Mouse (Mus musculus) hindbrain, embryonic 13.5 days (tissue): ENCODE data around the gene St8sia6. TPM values are rescaled to one million over a fixed set of nuclear protein-coding genes. Genes with fewer than 3 reads are reported as not detected.
"Not testable (repeated sequence)": the region's sequence is repeated elsewhere in the genome, so short reads cannot be mapped to it uniquely, and the experiment has no call there.

Source experiments
- ATAC-seq: fragments of 200-750 bp; cut with Nextera tagmentation; 2 replicates; pipeline ENCODE4 v1.8.0; 2017; ENCODE audit warnings: moderate TSS enrichment; ENCODE audit not compliant: low FRiP score
- H3K27ac ChIP-seq: fragments of 300-500 bp; sonication (generic); 2 replicates; pipeline ENCODE4 v1.5.1; 2015; ENCODE audit warnings: inconsistent platforms, mild to moderate bottlenecking, moderate library complexity
- H3K27me3 ChIP-seq: fragments of 300-500 bp; sonication (generic); 2 replicates; pipeline ENCODE4 v1.6.1; 2015; ENCODE audit warnings: mild to moderate bottlenecking, inconsistent platforms
- H3K36me3 ChIP-seq: fragments of 300-500 bp; sonication (generic); 2 replicates; pipeline ENCODE4 v1.6.1; 2015; ENCODE audit warnings: mild to moderate bottlenecking, inconsistent platforms
- H3K4me1 ChIP-seq: fragments of 300-500 bp; sonication (generic); replicated peaks from 2 replicates; pipeline ENCODE4 v1.6.1; 2015; ENCODE audit warnings: inconsistent platforms
- H3K4me2 ChIP-seq: fragments of 300-500 bp; sonication (generic); 2 replicates; pipeline ENCODE4 v1.6.1; 2015; ENCODE audit warnings: inconsistent platforms, mild to moderate bottlenecking, moderate library complexity
- H3K4me3 ChIP-seq: fragments of 300-500 bp; sonication (generic); 2 replicates; pipeline ENCODE4 v1.5.1; 2015; ENCODE audit warnings: mild to moderate bottlenecking, inconsistent platforms
- H3K9ac ChIP-seq: fragments of 300-500 bp; sonication (generic); 2 replicates; pipeline ENCODE4 v1.6.1; 2015; ENCODE audit warnings: mild to moderate bottlenecking, inconsistent platforms
- H3K9me3 ChIP-seq: fragments of 300-500 bp; sonication (generic); 2 replicates; pipeline ENCODE4 v1.6.1; 2016; ENCODE audit warnings: inconsistent platforms
- WGBS: fragments of 180-500 bp; shearing (Covaris S2); methylation state at CpG from one replicate; pipeline ENCODE4 v1.1.7; 2015; 5-methylcytosine and 5-hydroxymethylcytosine counted together
- polyA plus RNA-seq: library from polyadenylated mRNA; unstranded; fragments of >200 nt; fragmentation: Nextera tagmentation; extraction: Ambion mirVana; gene quantifications from 2 replicates; pipeline ENCODE4 v1.2.1, GENCODE M21; 2015

Gene St8sia6
- polyA plus RNA-seq, 1 experiment from 2014 or later: 0.90 TPM

- H3K9me3 ChIP-seq: no peaks in the 10 kb centered on the region
- no peak overlapping the region for H3K4me3 ChIP-seq
- WGBS: 74% methylated on average over 2 of the region's 2 CpGs
- H3K4me2 ChIP-seq: no peak overlapping the region
- no peak overlapping the region for H3K27ac ChIP-seq
- ATAC-seq: peak; percentile 69; the same call in 1 of the 2 replicates
- no peaks in the 10 kb centered on the region for H3K36me3 ChIP-seq
- H3K27me3 ChIP-seq: no peaks in the 10 kb centered on the region
- no peak overlapping the region for H3K9ac ChIP-seq
- no peaks in the 10 kb centered on the region for H3K4me1 ChIP-seq
Observed at GRCm38 (mm10) chr2:13694417-13694816, 99.4 kb downstream of the St8sia6 start.

DNA sequence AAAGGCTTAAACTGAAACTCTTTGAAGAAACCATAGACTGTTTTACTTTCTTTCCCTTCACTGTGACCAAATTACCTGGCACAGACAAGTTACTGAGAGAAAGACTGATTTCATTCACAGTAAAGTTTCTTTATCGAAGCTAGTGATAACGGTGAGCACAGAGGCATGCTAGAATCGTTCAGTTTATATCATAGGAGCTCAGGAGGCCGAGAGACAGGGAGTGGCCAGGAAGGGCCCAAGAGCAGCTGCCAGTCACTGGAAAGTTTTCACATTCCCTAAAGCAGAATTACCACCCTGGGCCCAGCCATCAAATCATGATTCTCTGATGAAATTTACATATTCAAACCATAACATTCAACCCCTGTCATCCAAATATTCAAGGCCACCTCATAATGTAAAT is 109.5 kb downstream of the St8sia6 start:
- WGBS: 92% methylated on average over 4 of the region's 4 CpGs
- no peak overlapping the region for H3K27ac ChIP-seq

DNA sequence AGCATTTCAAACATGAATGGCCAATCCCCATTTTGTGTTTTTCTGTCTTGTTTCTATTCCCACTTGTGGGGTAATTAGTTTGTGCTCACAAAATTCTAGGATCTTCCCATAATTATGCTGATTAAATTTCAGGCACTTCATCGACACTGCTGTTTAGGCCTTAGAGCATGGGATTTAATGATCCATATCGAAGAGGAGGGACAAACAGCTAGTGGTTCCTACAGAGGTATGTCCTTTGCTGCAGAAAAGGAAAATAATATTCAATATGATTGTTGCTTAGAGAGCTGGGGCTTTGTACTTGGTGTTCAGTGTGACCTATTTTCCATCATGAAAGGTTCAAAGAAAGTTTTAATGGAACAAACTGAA is 110.7 kb downstream of the St8sia6 start:
- H3K27me3 ChIP-seq: no peaks in the 10 kb centered on the region
- no peaks in the 10 kb centered on the region for H3K36me3 ChIP-seq
- WGBS: 78% methylated on average over 2 of the region's 2 CpGs
- no peak overlapping the region for H3K9ac ChIP-seq
- no peak overlapping the region for H3K27ac ChIP-seq
- no peak overlapping the region for H3K4me2 ChIP-seq
- no peaks in the 10 kb centered on the region for H3K9me3 ChIP-seq
- H3K4me3 ChIP-seq: no peak overlapping the region
- no peaks in the 10 kb centered on the region for H3K4me1 ChIP-seq
- no peak; the same call in 1 of the 2 replicates for ATAC-seq

More for the DNA sequence above, 109.5 kb downstream of the St8sia6 start:
- Histone ChIP-seq H3K9me3 (no peaks in the 10 kb centered on the region), H3K4me3 (no peak overlapping the region), H3K4me2 (no peak overlapping the region), H3K36me3 (no peaks in the 10 kb centered on the region), H3K9ac (no peak overlapping the region), H3K4me1 (no peaks in the 10 kb centered on the region), H3K27me3 (no peaks in the 10 kb centered on the region)
- no peak for ATAC-seq

- Histone ChIP-seq H3K4me1 (no peaks in the 10 kb centered on the region), H3K27me3 (no peaks in the 10 kb centered on the region), H3K4me2 (no peak overlapping the region), H3K27ac (no peak overlapping the region), H3K9ac (no peak overlapping the region), H3K9me3 (no peaks in the 10 kb centered on the region), H3K36me3 (no peaks in the 10 kb centered on the region), H3K4me3 (no peak overlapping the region)
- WGBS: 64% methylated on average over 4 of the region's 4 CpGs
- peak; percentile 59 for ATAC-seq
Observed at GRCm38 (mm10) chr2:13682488-13683204, 111.2 kb downstream of the St8sia6 start.

GRCm38 (mm10) chr2:13672946-13673345 is 120.9 kb downstream of the St8sia6 start:
- no peak for ATAC-seq
- Histone ChIP-seq H3K27ac (no peak overlapping the region), H3K9me3 (no peaks in the 10 kb centered on the region), H3K4me3 (no peak overlapping the region), H3K36me3 (no peaks in the 10 kb centered on the region), H3K27me3 (no peaks in the 10 kb centered on the region), H3K4me1 (no peaks in the 10 kb centered on the region), H3K9ac (no peak overlapping the region), H3K4me2 (no peak overlapping the region)
- WGBS: 73% methylated on average over 3 of the region's 3 CpGs

DNA sequence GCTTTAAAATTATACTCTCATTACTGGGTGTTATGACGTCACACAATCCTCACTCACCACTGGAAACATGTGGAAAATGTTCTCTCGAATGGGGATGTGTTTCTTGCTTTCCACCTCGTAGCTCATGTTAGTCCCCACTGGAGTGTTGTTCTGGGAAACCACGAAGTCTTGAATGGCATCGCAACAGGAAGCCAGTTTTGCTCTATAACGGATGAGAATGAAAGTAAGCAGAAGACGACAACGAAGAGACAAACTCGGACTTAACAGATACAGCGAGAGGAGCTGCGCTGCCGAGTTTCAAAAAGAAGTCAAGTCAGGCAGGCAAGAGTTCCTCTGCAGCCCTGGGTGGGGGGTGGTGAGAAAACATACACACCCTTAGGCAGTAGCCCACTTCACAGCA is 121.4 kb downstream of the St8sia6 start:
- no peak for ATAC-seq
- WGBS: 89% methylated on average over 12 of the region's 12 CpGs
- H3K9me3 ChIP-seq: no peaks in the 10 kb centered on the region
- no peaks in the 10 kb centered on the region for H3K36me3 ChIP-seq
- H3K27me3 ChIP-seq: no peaks in the 10 kb centered on the region
- H3K4me1 ChIP-seq: no peaks in the 10 kb centered on the region
- H3K9ac ChIP-seq: no peak overlapping the region
- H3K4me3 ChIP-seq: no peak overlapping the region
- no peak overlapping the region for H3K27ac ChIP-seq
- H3K4me2 ChIP-seq: no peak overlapping the region

DNA sequence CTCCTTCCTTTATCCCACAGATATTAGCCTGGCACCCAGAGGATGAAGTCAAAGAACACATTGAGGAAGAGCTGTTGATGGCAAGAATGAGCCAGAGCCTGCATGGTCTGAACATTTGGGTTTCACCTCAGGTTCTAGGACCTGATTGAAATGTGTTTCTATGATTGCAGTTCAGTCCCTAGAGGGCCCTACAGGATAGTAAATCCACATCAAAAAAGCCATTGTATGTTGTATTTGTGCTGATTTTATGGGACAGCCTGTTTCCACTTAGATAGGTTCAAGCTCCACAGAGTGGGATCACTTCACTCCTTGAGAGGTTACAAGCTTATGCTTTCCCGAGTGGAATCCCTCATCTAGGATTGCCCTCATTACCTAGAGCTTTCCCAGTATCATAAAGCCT is 159.0 kb downstream of the St8sia6 start:
- H3K4me3 ChIP-seq: no peak overlapping the region
- WGBS: 73% methylated on average over 1 of the region's 1 CpGs

DNA sequence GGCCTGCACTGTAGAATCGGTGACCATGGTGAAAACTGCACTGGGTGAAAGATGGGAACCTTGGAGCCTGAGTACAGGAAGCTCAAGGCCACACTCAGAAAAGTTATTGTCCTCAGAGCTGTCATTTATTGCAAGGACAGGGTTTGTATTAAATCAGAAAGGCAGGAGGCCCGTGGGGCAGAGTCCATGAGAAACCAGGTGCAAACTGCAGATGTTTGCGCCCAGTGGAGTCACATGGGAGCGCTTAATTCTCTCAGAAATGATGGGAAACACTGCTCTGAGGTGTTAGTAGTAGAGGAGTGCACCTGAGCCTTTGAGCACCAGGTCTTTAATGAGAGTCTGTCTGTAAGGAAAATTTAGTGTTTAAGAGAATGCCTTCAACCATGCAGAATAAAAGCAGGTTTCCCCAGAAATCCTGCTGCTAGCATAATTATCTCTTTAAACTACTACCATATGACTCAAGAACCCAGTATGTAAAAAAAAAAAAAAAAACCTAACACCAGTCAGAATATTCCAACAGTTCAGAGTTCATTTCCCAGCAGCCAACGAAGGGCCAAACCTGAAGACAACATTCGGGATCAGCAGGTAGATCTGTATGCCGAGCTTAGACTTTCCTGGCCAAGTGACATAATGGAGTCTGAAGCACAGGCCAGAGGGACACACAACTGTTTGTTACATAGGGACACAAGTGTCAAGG is 163.6 kb downstream of the St8sia6 start:
- no peaks in the 10 kb centered on the region for H3K27me3 ChIP-seq
- ATAC-seq: no peak
- 79% methylated on average over 7 of the region's 7 CpGs for WGBS
- no peak overlapping the region for H3K9ac ChIP-seq
- H3K36me3 ChIP-seq: no peaks in the 10 kb centered on the region
- peaks cover 4% of the 10 kb centered on the region; the same call in 1 of the 2 replicates for H3K4me1 ChIP-seq
- H3K4me3 ChIP-seq: no peak overlapping the region
- no peak overlapping the region for H3K27ac ChIP-seq
- H3K4me2 ChIP-seq: no peak overlapping the region
- H3K9me3 ChIP-seq: no peaks in the 10 kb centered on the region

More for the DNA sequence above, 159.0 kb downstream of the St8sia6 start:
- Histone ChIP-seq H3K27ac (no peak overlapping the region), H3K36me3 (no peaks in the 10 kb centered on the region), H3K27me3 (no peaks in the 10 kb centered on the region), H3K9me3 (no peaks in the 10 kb centered on the region), H3K4me1 (peaks cover 4% of the 10 kb centered on the region; the same call in 1 of the 2 replicates), H3K9ac (no peak overlapping the region), H3K4me2 (no peak overlapping the region)
- ATAC-seq: no peak

- ATAC-seq, H3K27ac ChIP-seq, H3K36me3 ChIP-seq, H3K4me3 ChIP-seq, H3K27me3 ChIP-seq, H3K4me2 ChIP-seq, H3K9ac ChIP-seq, H3K4me1 ChIP-seq, H3K9me3 ChIP-seq: not testable (repeated sequence)
- 80% methylated on average over 5 of the region's 5 CpGs for WGBS
Observed at GRCm38 (mm10) chr2:13603636-13604035, 190.2 kb downstream of the St8sia6 start.

DNA sequence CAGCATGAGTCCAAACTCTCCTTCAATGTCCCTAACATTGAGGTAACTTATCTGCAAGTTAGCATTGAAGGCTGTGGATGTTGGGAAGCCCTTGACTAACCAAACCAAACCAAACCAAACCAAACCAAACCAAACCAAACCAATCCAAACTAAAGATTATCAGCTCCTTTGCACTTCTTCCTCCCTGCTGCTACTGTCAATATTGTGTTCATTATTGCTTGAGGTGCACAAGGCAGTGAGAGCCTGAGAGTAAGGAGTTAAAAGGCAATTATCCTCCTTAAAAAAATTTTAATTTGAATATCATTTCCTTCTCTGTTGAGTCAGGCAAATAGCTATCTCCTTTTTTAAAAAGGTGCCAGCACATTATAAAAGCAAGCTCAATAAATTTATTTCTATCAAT is 190.8 kb downstream of the St8sia6 start:
- Histone ChIP-seq H3K4me3 (no peak overlapping the region), H3K4me1 (no peaks in the 10 kb centered on the region), H3K4me2 (no peak overlapping the region)

More for the DNA sequence above, 190.8 kb downstream of the St8sia6 start:
- no peaks in the 10 kb centered on the region for H3K27me3 ChIP-seq
- no peaks in the 10 kb centered on the region for H3K36me3 ChIP-seq
- no peaks in the 10 kb centered on the region for H3K9me3 ChIP-seq
- H3K9ac ChIP-seq: no peak overlapping the region
- no peak overlapping the region for H3K27ac ChIP-seq
- no peak for ATAC-seq
